Mouse (Mus musculus): ENCODE data around the gene Myo1c.
"Not testable (repeated sequence)": the region's sequence is repeated elsewhere in the genome, so short reads cannot be mapped to it uniquely, and the experiment has no call there.

Gene Myo1c

GRCm38 (mm10) chr11:75669176-75669852 is 19.0 kb downstream of the Myo1c start:
- no peak for DNase-seq (ENCODE audit: low spot score)

GRCm38 (mm10) chr11:75669853-75670200 is 19.5 kb downstream of the Myo1c start:
- no peak for DNase-seq (ENCODE audit: low spot score)

- no peak for DNase-seq (ENCODE audit: low spot score)
Measured at GRCm38 (mm10) chr11:75671426-75672180, 21.3 kb downstream of the Myo1c start.

- DNase-seq (ENCODE audit: low spot score): no peak
Measured at GRCm38 (mm10) chr11:75673411-75673810, 23.1 kb downstream of the Myo1c start.

GRCm38 (mm10) chr11:75674875-75675274 is 24.6 kb downstream of the Myo1c start:
- peak; percentile 25 for DNase-seq (ENCODE audit: low spot score)

- DNase-seq (ENCODE audit: low spot score): no peak
Measured at GRCm38 (mm10) chr11:75677881-75678746, 27.8 kb downstream of the Myo1c start.

- peak; percentile 98 for DNase-seq (ENCODE audit: low spot score)
Measured at GRCm38 (mm10) chr11:75678747-75679438, 28.6 kb downstream of the Myo1c start, which contains the start of gene Crk. TSS of gene Crk (plus strand) at chr11:75679259.

- DNase-seq (ENCODE audit: low spot score): peak; percentile 69
Measured at GRCm38 (mm10) chr11:75679439-75680171, 29.3 kb downstream of the Myo1c start.

- no peak for DNase-seq (ENCODE audit: low spot score)
Measured at GRCm38 (mm10) chr11:75684462-75684861, 34.2 kb downstream of the Myo1c start.

- no peak for DNase-seq (ENCODE audit: low spot score)
Measured at GRCm38 (mm10) chr11:75684956-75685355, 34.7 kb downstream of the Myo1c start.

- peak; percentile 55 for DNase-seq (ENCODE audit: low spot score)
Measured at GRCm38 (mm10) chr11:75687343-75687993, 37.2 kb downstream of the Myo1c start.

- DNase-seq (ENCODE audit: low spot score): no peak
Measured at GRCm38 (mm10) chr11:75688132-75688531, 37.8 kb downstream of the Myo1c start.

- no peak for DNase-seq (ENCODE audit: low spot score)
Measured at GRCm38 (mm10) chr11:75689977-75690376, 39.7 kb downstream of the Myo1c start.

- DNase-seq (ENCODE audit: low spot score): no peak
Measured at GRCm38 (mm10) chr11:75691047-75691446, 40.7 kb downstream of the Myo1c start.

- DNase-seq (ENCODE audit: low spot score): no peak
Measured at GRCm38 (mm10) chr11:75693570-75693969, 43.3 kb downstream of the Myo1c start.

- DNase-seq (ENCODE audit: low spot score): not testable (repeated sequence)
Measured at GRCm38 (mm10) chr11:75697464-75697863, 47.2 kb downstream of the Myo1c start.

- DNase-seq (ENCODE audit: low spot score): no peak
Measured at GRCm38 (mm10) chr11:75700557-75700956, 50.3 kb downstream of the Myo1c start.

GRCm38 (mm10) chr11:75702761-75703160 is 52.5 kb downstream of the Myo1c start:
- no peak for DNase-seq (ENCODE audit: low spot score)

GRCm38 (mm10) chr11:75703748-75704147 is 53.4 kb downstream of the Myo1c start:
- DNase-seq (ENCODE audit: low spot score): no peak

- DNase-seq (ENCODE audit: low spot score): peak; percentile 31
Measured at GRCm38 (mm10) chr11:75713949-75714348, 63.6 kb downstream of the Myo1c start.

GRCm38 (mm10) chr11:75715556-75715955 is 65.3 kb downstream of the Myo1c start:
- no peak for DNase-seq (ENCODE audit: low spot score)

Data from adipocyte (in vitro differentiated cells).